Mouse (Mus musculus) kidney, embryonic 14.5 days (tissue): Measurements from ENCODE around the gene Babam2. TPM values are rescaled to one million over a fixed set of nuclear protein-coding genes. Genes with fewer than 3 reads are reported as not detected.
"Not testable (repeated sequence)": the region's sequence is repeated elsewhere in the genome, so short reads cannot be mapped to it uniquely, and the experiment has no call there.

Experiments used
- ATAC-seq: fragments of 200-750 bp; cut with Nextera tagmentation; 2 replicates; pipeline ENCODE4 v1.8.0; 2017; ENCODE audit warnings: moderate number of reproducible peaks, mild to moderate bottlenecking, moderate TSS enrichment, moderate library complexity; ENCODE audit not compliant: low FRiP score, low TSS enrichment
- H3K27ac ChIP-seq: fragments of 300-500 bp; sonication (generic); 2 replicates; pipeline ENCODE4 v1.5.1; 2014; ENCODE audit warnings: low read depth, mild to moderate bottlenecking, low read length, moderate library complexity, mixed read lengths
- H3K27me3 ChIP-seq: fragments of 300-500 bp; sonication (generic); 2 replicates; pipeline ENCODE4 v1.6.1; 2014; ENCODE audit warnings: mild to moderate bottlenecking, low read length; ENCODE audit not compliant: control insufficient read depth, insufficient read depth
- H3K36me3 ChIP-seq: fragments of 300-500 bp; sonication (generic); 2 replicates; pipeline ENCODE4 v1.6.1; 2014; ENCODE audit warnings: low read length, mixed read lengths; ENCODE audit not compliant: control insufficient read depth, insufficient read depth
- H3K4me1 ChIP-seq: fragments of 300-500 bp; sonication (generic); 2 replicates; pipeline ENCODE4 v1.6.1; 2014; ENCODE audit warnings: low read length, mixed read lengths; ENCODE audit not compliant: control insufficient read depth, insufficient read depth
- H3K4me2 ChIP-seq: fragments of 300-500 bp; sonication (generic); replicated peaks from 2 replicates; pipeline ENCODE4 v1.6.1; 2014; ENCODE audit warnings: low read depth, mild to moderate bottlenecking, low read length
- H3K4me3 ChIP-seq: fragments of 300-500 bp; sonication (generic); 2 replicates; pipeline ENCODE4 v1.5.1; 2014; ENCODE audit warnings: mild to moderate bottlenecking, low read length
- H3K9ac ChIP-seq: fragments of 300-500 bp; sonication (generic); 2 replicates; pipeline ENCODE4 v1.6.1; 2014; ENCODE audit warnings: low read depth, mild to moderate bottlenecking, low read length, moderate library complexity
- H3K9me3 ChIP-seq: fragments of 300-500 bp; sonication (generic); 2 replicates; pipeline ENCODE4 v1.6.1; 2016; ENCODE audit warnings: low read length; ENCODE audit not compliant: control insufficient read depth
- WGBS: fragments of 180-500 bp; shearing (Covaris S2); extraction: QIAGEN DNeasy Blood & Tissue Kit; methylation state at CpG from one replicate; pipeline ENCODE4 v1.1.7; 2014; 5-methylcytosine and 5-hydroxymethylcytosine counted together
- polyA plus RNA-seq: library from polyadenylated mRNA; unstranded; fragments of >200 nt; fragmentation: Nextera tagmentation; extraction: Ambion mirVana; gene quantifications from 2 replicates; pipeline ENCODE4 v1.2.1, GENCODE M21; 2014

Babam2 gene
- polyA plus RNA-seq, 1 experiment from 2014 or later: 60.6 TPM

DNA sequence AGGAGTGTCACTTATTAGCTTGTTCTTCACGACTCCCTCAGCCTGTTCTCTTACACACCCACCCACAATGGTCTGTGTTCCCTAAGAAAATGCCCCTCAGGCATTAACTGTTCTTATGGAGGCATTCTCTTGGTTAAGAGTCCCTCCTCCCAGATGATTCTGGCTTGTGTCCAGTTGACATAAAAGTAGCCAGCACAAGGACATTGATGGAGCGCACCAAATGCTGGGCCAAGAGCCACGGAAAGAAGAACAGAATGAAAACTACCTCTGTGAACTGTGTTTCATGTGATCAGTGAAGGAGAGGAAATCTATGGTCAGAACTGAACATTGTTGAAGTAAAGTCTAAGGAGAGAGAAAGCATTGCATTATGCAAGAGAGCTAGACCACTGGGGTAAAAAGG lies 89.7 kb downstream of the Babam2 start:
- Histone ChIP-seq H3K36me3 (no peaks in the 10 kb centered on the region), H3K4me1 (no peaks in the 10 kb centered on the region), H3K9ac (no peak overlapping the region), H3K27ac (no peak overlapping the region), H3K4me2 (no peak overlapping the region), H3K9me3 (no peaks in the 10 kb centered on the region), H3K27me3 (no peaks in the 10 kb centered on the region), H3K4me3 (no peak overlapping the region)
- WGBS: 75% methylated on average over 3 of the region's 3 CpGs
- no peak for ATAC-seq

DNA sequence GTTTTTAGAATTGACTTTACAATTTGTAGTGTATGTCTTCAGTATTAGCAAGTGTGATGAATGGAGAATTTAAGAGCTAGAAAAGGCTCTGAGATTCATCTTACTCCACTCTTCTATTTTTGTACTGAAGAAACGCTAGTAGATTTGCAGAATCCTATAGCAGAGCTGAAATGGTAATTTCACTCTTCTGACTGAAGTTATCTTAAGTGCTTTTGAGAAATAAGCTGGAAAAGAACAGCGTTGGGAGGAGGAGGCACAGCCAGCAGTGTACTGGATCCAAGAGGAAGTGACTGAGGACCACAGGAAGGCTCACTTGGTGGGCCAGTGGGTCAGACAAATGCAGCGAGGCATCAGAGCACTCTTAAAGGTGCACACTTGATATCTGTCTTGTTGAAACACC lies 90.1 kb downstream of the Babam2 start:
- no peaks in the 10 kb centered on the region for H3K4me1 ChIP-seq
- H3K9ac ChIP-seq: no peak overlapping the region
- no peaks in the 10 kb centered on the region for H3K27me3 ChIP-seq
- H3K9me3 ChIP-seq: no peaks in the 10 kb centered on the region
- H3K4me3 ChIP-seq: no peak overlapping the region
- H3K4me2 ChIP-seq: no peak overlapping the region
- 75% methylated on average over 3 of the region's 3 CpGs for WGBS
- ATAC-seq: no peak
- no peak overlapping the region for H3K27ac ChIP-seq
- H3K36me3 ChIP-seq: no peaks in the 10 kb centered on the region

DNA sequence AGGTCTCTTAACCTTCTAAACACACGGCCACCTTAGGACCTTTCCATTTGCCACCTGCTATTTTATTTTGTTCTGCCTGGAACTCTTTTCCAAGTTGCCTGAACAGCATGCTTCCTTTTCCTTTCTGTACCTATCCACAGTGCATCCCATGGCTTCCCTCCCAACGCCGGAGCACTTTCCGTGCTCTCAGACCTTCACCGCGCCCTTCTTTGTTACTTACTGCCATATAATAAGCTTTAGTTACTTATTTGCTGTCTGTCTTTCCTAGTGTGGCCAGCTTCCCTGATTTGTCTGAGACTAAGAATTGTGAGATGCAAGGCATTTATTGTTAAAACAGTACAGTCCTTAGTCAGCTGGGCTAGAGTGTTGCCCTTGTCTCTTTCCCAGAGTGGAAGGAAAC lies 94.9 kb downstream of the Babam2 start:
- ATAC-seq: no peak
- Histone ChIP-seq H3K27me3 (no peaks in the 10 kb centered on the region), H3K4me1 (no peaks in the 10 kb centered on the region), H3K9ac (no peak overlapping the region), H3K27ac (no peak overlapping the region), H3K4me2 (no peak overlapping the region), H3K36me3 (no peaks in the 10 kb centered on the region), H3K4me3 (no peak overlapping the region), H3K9me3 (no peaks in the 10 kb centered on the region)
- 92% methylated on average over 6 of the region's 6 CpGs for WGBS

DNA sequence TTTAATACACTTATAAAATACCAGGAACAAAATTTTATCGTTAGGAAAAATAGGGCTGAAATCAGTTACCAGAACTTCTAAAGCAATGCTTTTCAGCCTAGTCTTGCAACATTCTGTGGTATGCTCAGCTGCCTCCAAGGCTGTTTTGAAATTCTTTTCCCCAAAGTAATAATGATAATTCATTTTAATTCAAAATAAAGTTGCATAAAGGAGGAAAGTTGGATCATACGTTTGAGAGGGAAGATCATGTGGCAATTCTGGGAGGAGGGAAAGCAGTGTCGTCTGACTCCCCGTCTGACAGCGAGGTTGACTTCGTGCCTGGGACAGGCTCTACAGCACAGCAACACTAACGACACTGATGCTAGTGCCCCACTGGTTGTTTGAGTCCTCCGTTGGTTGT lies 95.4 kb downstream of the Babam2 start:
- H3K27ac ChIP-seq: no peak overlapping the region
- no peak overlapping the region for H3K4me2 ChIP-seq
- H3K36me3 ChIP-seq: no peaks in the 10 kb centered on the region
- H3K9ac ChIP-seq: no peak overlapping the region
- no peaks in the 10 kb centered on the region for H3K9me3 ChIP-seq
- 75% methylated on average over 8 of the region's 8 CpGs for WGBS
- no peaks in the 10 kb centered on the region for H3K27me3 ChIP-seq
- no peak overlapping the region for H3K4me3 ChIP-seq
- H3K4me1 ChIP-seq: no peaks in the 10 kb centered on the region
- no peak for ATAC-seq

- Histone ChIP-seq H3K9ac (no peak overlapping the region), H3K27ac (no peak overlapping the region), H3K4me3 (no peak overlapping the region), H3K27me3 (no peaks in the 10 kb centered on the region), H3K36me3 (no peaks in the 10 kb centered on the region), H3K9me3 (no peaks in the 10 kb centered on the region), H3K4me2 (no peak overlapping the region), H3K4me1 (no peaks in the 10 kb centered on the region)
- WGBS: 76% methylated on average over 3 of the region's 3 CpGs
- no peak for ATAC-seq
Measured at GRCm38 (mm10) chr5:31795414-31795813, 97.9 kb downstream of the Babam2 start.

GRCm38 (mm10) chr5:31796979-31797378 lies 99.5 kb downstream of the Babam2 start:
- no peak overlapping the region for H3K9ac ChIP-seq
- no peak overlapping the region for H3K4me2 ChIP-seq
- H3K27me3 ChIP-seq: no peaks in the 10 kb centered on the region
- H3K4me1 ChIP-seq: no peaks in the 10 kb centered on the region
- no peak overlapping the region for H3K4me3 ChIP-seq
- no peak overlapping the region for H3K27ac ChIP-seq
- no peak for ATAC-seq
- H3K9me3 ChIP-seq: no peaks in the 10 kb centered on the region
- H3K36me3 ChIP-seq: no peaks in the 10 kb centered on the region

DNA sequence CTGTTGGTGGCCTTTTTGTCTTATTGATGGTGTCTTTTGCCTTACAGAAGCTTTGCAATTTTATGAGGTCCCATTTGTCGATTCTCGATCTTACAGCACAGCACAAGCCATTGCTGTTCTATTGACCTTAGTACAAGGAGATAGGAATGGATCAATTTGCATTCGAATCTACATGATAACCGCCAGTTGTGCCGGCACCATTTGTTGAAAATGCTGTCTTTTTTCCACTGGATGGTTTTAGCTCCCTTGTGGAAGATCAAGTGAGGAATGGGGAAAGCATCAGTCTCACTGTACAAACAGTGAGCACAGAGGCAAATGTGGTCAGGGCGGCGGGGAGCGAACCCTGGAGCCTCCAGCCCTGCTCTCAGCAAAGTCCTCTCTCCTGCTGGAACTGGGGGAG lies 106.7 kb downstream of the Babam2 start:
- not testable (repeated sequence) for H3K36me3 ChIP-seq, ATAC-seq, H3K27me3 ChIP-seq, H3K9ac ChIP-seq, H3K27ac ChIP-seq, H3K4me3 ChIP-seq, H3K4me1 ChIP-seq, H3K4me2 ChIP-seq, H3K9me3 ChIP-seq
- 88% methylated on average over 8 of the region's 8 CpGs for WGBS

DNA sequence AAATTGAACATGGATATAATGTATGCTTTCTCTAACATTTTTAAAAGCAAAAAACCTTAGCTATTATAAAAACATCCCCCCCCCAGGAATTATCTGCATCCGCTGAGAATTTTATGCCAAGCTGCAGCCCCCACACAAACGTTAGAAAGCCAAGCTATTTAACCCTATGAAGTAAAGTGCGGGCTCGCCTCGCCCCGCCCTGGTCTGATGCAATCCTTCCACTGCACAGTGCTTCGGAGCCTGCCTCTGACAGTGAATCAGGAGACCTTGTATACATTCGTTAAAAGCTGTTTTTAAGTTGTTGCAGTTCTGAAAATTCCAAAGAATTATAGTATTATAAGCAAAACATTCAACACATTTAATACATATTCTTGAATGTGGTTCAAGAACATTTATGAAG lies 107.3 kb downstream of the Babam2 start:
- H3K9ac ChIP-seq: no peak overlapping the region
- WGBS: 66% methylated on average over 8 of the region's 8 CpGs
- no peak for ATAC-seq

DNA sequence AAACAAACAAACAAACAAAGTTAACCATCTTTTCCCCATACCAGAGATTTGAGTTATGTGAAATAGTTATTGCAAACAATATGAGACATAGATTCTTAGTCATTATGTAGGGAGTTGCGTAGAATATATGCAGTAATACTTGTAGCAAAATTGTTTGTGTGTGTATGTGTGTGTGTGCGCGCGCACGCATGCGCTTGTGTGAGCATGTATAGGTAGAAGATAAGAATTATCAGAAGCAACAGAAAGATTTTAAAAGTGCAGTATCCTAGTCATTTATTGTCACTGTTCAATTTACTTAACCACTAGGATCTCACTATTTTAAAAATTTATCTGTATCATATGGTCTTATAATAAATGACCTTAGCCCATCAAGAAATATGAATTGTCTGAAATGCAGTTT lies 109.8 kb downstream of the Babam2 start:
- Histone ChIP-seq H3K27ac (no peak overlapping the region), H3K4me1 (peaks cover 22% of the 10 kb centered on the region), H3K36me3 (no peaks in the 10 kb centered on the region), H3K4me3 (no peak overlapping the region), H3K4me2 (no peak overlapping the region), H3K9ac (no peak overlapping the region), H3K27me3 (no peaks in the 10 kb centered on the region), H3K9me3 (no peaks in the 10 kb centered on the region)
- WGBS: 97% methylated on average over 6 of the region's 6 CpGs
- ATAC-seq: no peak

More for the DNA sequence above, 107.3 kb downstream of the Babam2 start:
- no peaks in the 10 kb centered on the region for H3K36me3 ChIP-seq
- no peaks in the 10 kb centered on the region for H3K4me1 ChIP-seq
- no peak overlapping the region for H3K4me3 ChIP-seq
- H3K9me3 ChIP-seq: no peaks in the 10 kb centered on the region
- H3K27ac ChIP-seq: no peak overlapping the region
- no peaks in the 10 kb centered on the region for H3K27me3 ChIP-seq
- H3K4me2 ChIP-seq: no peak overlapping the region

GRCm38 (mm10) chr5:31808271-31808670 lies 110.8 kb downstream of the Babam2 start:
- ATAC-seq: no peak
- Histone ChIP-seq H3K4me2 (no peak overlapping the region), H3K27ac (no peak overlapping the region), H3K27me3 (no peaks in the 10 kb centered on the region), H3K4me3 (no peak overlapping the region), H3K9ac (no peak overlapping the region), H3K4me1 (peaks cover 29% of the 10 kb centered on the region), H3K36me3 (no peaks in the 10 kb centered on the region), H3K9me3 (no peaks in the 10 kb centered on the region)
- 76% methylated on average over 2 of the region's 2 CpGs for WGBS
